Mouse (Mus musculus) C2C12 (cell line): ENCODE measurements around the gene R3hdml.

ENCODE experiments used
- CTCF ChIP-seq: IDR thresholded peaks from one replicate; pipeline ENCODE4 v1.5.1; 2011; ENCODE audit not compliant: control insufficient read depth, insufficient read depth, insufficient read length
- FOSL1 ChIP-seq: IDR thresholded peaks from one replicate; pipeline ENCODE4 v1.8.0; 2011; ENCODE audit warnings: mild to moderate bottlenecking, low read length; ENCODE audit not compliant: poor library complexity, insufficient read depth, severe bottlenecking
- MAX ChIP-seq: IDR thresholded peaks from one replicate; pipeline ENCODE4 v1.6.1; 2011; ENCODE audit warnings: mild to moderate bottlenecking, control low read depth
- MYOD1 ChIP-seq: IDR thresholded peaks from one replicate; pipeline ENCODE4 v1.6.1; 2011; ENCODE audit warnings: low read depth; ENCODE audit not compliant: control insufficient read depth, insufficient read length
- MYOG ChIP-seq: IDR thresholded peaks from one replicate; pipeline ENCODE4 v1.6.1; 2011; ENCODE audit not compliant: control insufficient read depth, insufficient read length; ENCODE audit errors: extremely low read depth

GRCm38 (mm10) chr2:163466771-163467170 lies 25.3 kb upstream of the R3hdml start:
- TF ChIP-seq CTCF, result no peak
- TF ChIP-seq MAX, result peak; percentile 18
- no peak for TF ChIP-seq FOSL1
- no peak for TF ChIP-seq MYOD1
- TF ChIP-seq MYOG, result no peak
